Mouse (Mus musculus) heart, adult 18-20 months (tissue): ENCODE data around the gene Cpa5. TPM values are rescaled to one million over a fixed set of nuclear protein-coding genes. Genes with fewer than 3 reads are reported as not detected.

ENCODE experiments used
- total RNA-seq, 2 experiments: library from RNA; stranded (reverse); gene quantifications; 2 replicates each; pipeline ENCODE4 v1.2.3; 2021

Cpa5 gene
- total RNA-seq, 2 experiments from 2014 or later, result not detected

Other genes with a start within 250 kb of the Cpa5 start
- 10 to 100 TPM; 14.8 to 19.3 TPM for gene Zc3hc1, start 220.0 kb upstream of the Cpa5 start, total RNA-seq
- gene Klhdc10, start 209.1 kb upstream of the Cpa5 start, total RNA-seq, result 10 to 100 TPM; 42.6 to 42.8 TPM
- gene Tmem209, start 101.2 kb upstream of the Cpa5 start, total RNA-seq, result 1 to 10 TPM; 8.5 to 8.6 TPM
- under 1 TPM in 1 of 2 experiments, not detected in 1; 0.41 TPM for gene Ssmem1, start 101.2 kb upstream of the Cpa5 start, total RNA-seq
- gene Cpa2, start 69.4 kb upstream of the Cpa5 start, total RNA-seq, result under 1 TPM in 1 of 2 experiments, not detected in 1; 0.25 TPM
- not detected for gene Cpa4, start 42.6 kb upstream of the Cpa5 start, total RNA-seq
- gene Cpa1, start 28.2 kb downstream of the Cpa5 start, total RNA-seq, result not detected
- 1 to 10 TPM; 1.3 to 1.5 TPM for gene Cep41, start 82.7 kb downstream of the Cpa5 start, total RNA-seq
- 1 to 10 TPM; 5.4 to 6.8 TPM for gene Mest, start 112.5 kb downstream of the Cpa5 start, total RNA-seq